ENCODE assay signal across 15 mouse cellular contexts in genomic region chr15:95075356-95075755, GRCm38 (mm10).
DNase-seq lines count a peak whose midpoint lies in the region; ATAC-seq and TF ChIP-seq lines count a peak whose summit lies in the region.
"Had no signal": no experiment of that assay in that cellular context is flagged by ENCODE, and none has a peak within 500 bp of the region (broad histone marks: within the 10 kb centered on the region; RNA-seq: fewer than 3 reads in every experiment).

No protein-coding gene starts in this region.

- WGBS in cerebellum, adult 2 months: 45% methylated on average over 12 of the region's 12 CpGs
- 79% methylated on average over 12 of the region's 12 CpGs for WGBS in midbrain, embryonic 12.5 days
- WGBS in midbrain, embryonic 11.5 days: 87% methylated on average over 12 of the region's 12 CpGs
- WGBS in embryonic facial prominence, embryonic 10.5 days: 91% methylated on average over 12 of the region's 12 CpGs
- WGBS in stomach, postnatal 0 days: 75% methylated on average over 12 of the region's 12 CpGs

- no peak overlapping the region for H3K9ac ChIP-seq in midbrain, embryonic 12.5 days (replicated peaks)
- H3K9ac ChIP-seq in midbrain, embryonic 11.5 days (ENCODE audit: low read length): no peak overlapping the region
- no peak overlapping the region for H3K9ac ChIP-seq in stomach, postnatal 0 days (ENCODE audit: low read length)
- H3K9ac ChIP-seq: hindbrain, embryonic 12.5 days; liver, embryonic 13.5 days had no signal

- H3K4me1 ChIP-seq in cerebellum, adult 2 months (ENCODE audit: control insufficient read depth, insufficient read depth, low read length): 0 out of 2 replicates have a peak, but pooled peaks cover 3% of the 10 kb centered on the region
- H3K4me1 ChIP-seq in midbrain, embryonic 12.5 days: no peaks in the 10 kb centered on the region
- H3K4me1 ChIP-seq in midbrain, embryonic 11.5 days (ENCODE audit: control insufficient read depth, insufficient read depth, low read length): no peaks in the 10 kb centered on the region
- H3K4me1 ChIP-seq in embryonic facial prominence, embryonic 10.5 days: no peaks in the 10 kb centered on the region
- H3K4me1 ChIP-seq in stomach, postnatal 0 days (replicated peaks; ENCODE audit: control insufficient read depth, insufficient read depth): no peaks in the 10 kb centered on the region
- H3K4me1 ChIP-seq: hindbrain, embryonic 12.5 days; liver, embryonic 13.5 days had no signal

- no peak overlapping the region for H3K4me2 ChIP-seq in midbrain, embryonic 12.5 days (replicated peaks)
- H3K4me2 ChIP-seq in midbrain, embryonic 11.5 days: no peak overlapping the region
- no peak overlapping the region for H3K4me2 ChIP-seq in stomach, postnatal 0 days (replicated peaks; ENCODE audit: low read depth)
- H3K4me2 ChIP-seq: hindbrain, embryonic 12.5 days; liver, embryonic 13.5 days had no signal

- no peak overlapping the region for H3K4me3 ChIP-seq in cerebellum, adult 2 months (replicated peaks; ENCODE audit: insufficient read depth, low read depth, low read length)
- no peak overlapping the region for H3K4me3 ChIP-seq in midbrain, embryonic 12.5 days
- H3K4me3 ChIP-seq in midbrain, embryonic 11.5 days (ENCODE audit: low read depth, low read length): no peak overlapping the region
- no peak overlapping the region for H3K4me3 ChIP-seq in embryonic facial prominence, embryonic 10.5 days
- no peak overlapping the region for H3K4me3 ChIP-seq in stomach, postnatal 0 days (ENCODE audit: low read depth, low read length)
- H3K4me3 ChIP-seq: erythroblast, embryonic 14.5 days; heart, adult 2 months; hindbrain, embryonic 12.5 days; liver, embryonic 13.5 days had no signal

- intact Hi-C loops in left cerebral cortex, postnatal 14 days (cut with DNase I): loop anchor here (10.0 kb wide), 1 partner anchor 301 kb away; no protein-coding TSS in a partner anchor

- DNase-seq in cerebellum, adult 2 months: peak; percentile 47 to 50
- DNase-seq in cerebellum, adult 9-10 months: no peak
- no peak for DNase-seq in midbrain, embryonic 11.5 days (ENCODE audit: low spot score, missing footprints)
- DNase-seq in left cerebral cortex, postnatal 14 days (ENCODE audit: low spot score in 2 of 2): peak; percentile 61 to 77
- no peak for DNase-seq in embryonic facial prominence, embryonic 10.5 days (ENCODE audit: low spot score)
- DNase-seq in stomach, postnatal 0 days (ENCODE audit: low spot score): no peak
- no peak for DNase-seq in kidney, adult 11 months
- DNase-seq: heart, adult 2 months; kidney, postnatal 25 days; liver, embryonic 13.5 days; spleen, adult 18-20 months; thymus, adult 2 months had no signal

- H3K27ac ChIP-seq in cerebellum, adult 2 months (ENCODE audit: insufficient read depth, low read length): no peak overlapping the region
- H3K27ac ChIP-seq in midbrain, embryonic 12.5 days (replicated peaks): 0 out of 2 replicates have a peak overlapping the region, but pooled peaks have one; percentile 30
- H3K27ac ChIP-seq in midbrain, embryonic 11.5 days (ENCODE audit: low read depth, low read length): no peak overlapping the region
- no peak overlapping the region for H3K27ac ChIP-seq in embryonic facial prominence, embryonic 10.5 days (replicated peaks)
- no peak overlapping the region for H3K27ac ChIP-seq in stomach, postnatal 0 days (replicated peaks)
- H3K27ac ChIP-seq: heart, adult 2 months; hindbrain, embryonic 12.5 days; liver, embryonic 13.5 days had no signal

- H3K9me3 ChIP-seq in midbrain, embryonic 12.5 days: no peaks in the 10 kb centered on the region
- H3K9me3 ChIP-seq in midbrain, embryonic 11.5 days (ENCODE audit: control insufficient read depth, low read length): no peaks in the 10 kb centered on the region
- H3K9me3 ChIP-seq in embryonic facial prominence, embryonic 10.5 days: no peaks in the 10 kb centered on the region
- H3K9me3 ChIP-seq in stomach, postnatal 0 days (ENCODE audit: control insufficient read depth, low read length): no peaks in the 10 kb centered on the region
- H3K9me3 ChIP-seq: hindbrain, embryonic 12.5 days had no signal

- no peaks in the 10 kb centered on the region for H3K27me3 ChIP-seq in cerebellum, adult 2 months (ENCODE audit: control insufficient read depth, insufficient read depth, low read length)
- H3K27me3 ChIP-seq in midbrain, embryonic 12.5 days: no peaks in the 10 kb centered on the region
- no peaks in the 10 kb centered on the region for H3K27me3 ChIP-seq in midbrain, embryonic 11.5 days (ENCODE audit: control insufficient read depth, insufficient read depth, low read length)
- H3K27me3 ChIP-seq in embryonic facial prominence, embryonic 10.5 days (replicated peaks; ENCODE audit: low read depth, poor library complexity, severe bottlenecking): no peaks in the 10 kb centered on the region
- H3K27me3 ChIP-seq in stomach, postnatal 0 days (ENCODE audit: control insufficient read depth, insufficient read depth, low read length): no peaks in the 10 kb centered on the region
- H3K27me3 ChIP-seq: hindbrain, embryonic 12.5 days; liver, embryonic 13.5 days had no signal

- TF ChIP-seq CTCF in cerebellum, adult 2 months (IDR thresholded peaks at IDR 0.05; ENCODE audit: borderline replicate concordance, insufficient read depth, low read depth, low read length): no peak
- TF ChIP-seq CTCF in stomach, postnatal 0 days (IDR thresholded peaks at IDR 0.05; ENCODE audit: low read depth): no peak

- TF ChIP-seq POLR2A in cerebellum, adult 2 months (IDR thresholded peaks at IDR 0.05; ENCODE audit: borderline replicate concordance, insufficient read depth, low read length): no peak

- TF ChIP-seq EP300 in stomach, postnatal 0 days (optimal IDR thresholded peaks at IDR 0.05): no peak

- no peaks in the 10 kb centered on the region for H3K36me3 ChIP-seq in midbrain, embryonic 12.5 days
- H3K36me3 ChIP-seq in midbrain, embryonic 11.5 days (ENCODE audit: control insufficient read depth, insufficient read depth, low read length): no peaks in the 10 kb centered on the region
- no peaks in the 10 kb centered on the region for H3K36me3 ChIP-seq in embryonic facial prominence, embryonic 10.5 days (replicated peaks)
- H3K36me3 ChIP-seq in stomach, postnatal 0 days (ENCODE audit: control insufficient read depth, insufficient read depth, low read length): no peaks in the 10 kb centered on the region
- H3K36me3 ChIP-seq: hindbrain, embryonic 12.5 days; liver, embryonic 13.5 days had no signal

- ATAC-seq in midbrain, embryonic 12.5 days (ENCODE audit: low FRiP score, low read depth): no peak
- ATAC-seq in midbrain, embryonic 11.5 days (ENCODE audit: low FRiP score): no peak
- no peak for ATAC-seq in stomach, postnatal 0 days (ENCODE audit: low FRiP score, low TSS enrichment)

Comparison
In these comparisons a context has a peak if more than half of its experiments do, and no peak if none do; other contexts are left out.
1. DNase-seq: peak in cerebellum, adult 2 months (2 of 2) and left cerebral cortex, postnatal 14 days (2 of 2); none in cerebellum, adult 9-10 months (single experiment), midbrain, embryonic 11.5 days (single experiment), embryonic facial prominence, embryonic 10.5 days (single experiment), stomach, postnatal 0 days (single experiment) and kidney, adult 11 months (single experiment).